Mouse (Mus musculus): ENCODE data around the gene Cyp2a12. TPM values are rescaled to one million over a fixed set of nuclear protein-coding genes. Genes with fewer than 3 reads are reported as not detected.
"Not testable (repeated sequence)": the region's sequence is repeated elsewhere in the genome, so short reads cannot be mapped to it uniquely, and the experiment has no call there.

Cyp2a12 gene
- not detected in 2 replicates for polyA plus RNA-seq (2012; ENCODE audit: insufficient read depth, insufficient read length, missing spikeins)

DNA sequence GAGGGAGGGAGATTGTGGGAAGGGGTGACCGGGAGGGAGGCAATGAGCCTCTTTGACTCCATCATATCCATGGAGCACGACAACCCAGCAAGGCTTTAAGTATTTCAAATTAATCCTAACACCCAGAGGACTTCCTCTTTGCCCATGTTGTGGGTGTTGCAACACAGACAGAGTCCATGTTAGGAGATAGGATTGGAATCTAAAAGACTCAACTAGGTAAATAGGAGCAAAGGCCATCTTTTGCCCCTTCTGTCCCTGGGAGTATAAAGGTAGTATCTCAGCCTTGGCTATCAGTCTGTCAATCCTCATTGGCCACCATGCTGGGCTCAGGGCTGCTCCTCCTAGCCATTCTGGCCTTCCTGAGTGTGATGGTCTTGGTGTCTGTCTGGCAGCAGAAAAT lies at the start of gene Cyp2a12:
Gene Cyp2a12 (plus strand): TSS at position 293 of the 400 bp plus-strand sequence.
- TF ChIP-seq CTCF (IDR thresholded peaks at IDR 0.05; ENCODE audit: low read depth, low read length) = no peak
- TF ChIP-seq POLR2A (IDR thresholded peaks at IDR 0.05; ENCODE audit: borderline replicate concordance, low read depth, low read length) = no peak
- H3K4me3 ChIP-seq (ENCODE audit: insufficient read depth, low read length) = no peak within 1 kb of the TSS
- H3K27ac ChIP-seq (ENCODE audit: insufficient read depth, low read depth, low read length) = no peak within 1 kb of the TSS
- H3K4me1 ChIP-seq (ENCODE audit: control insufficient read depth, insufficient read depth, low read length) = no peaks in the 10 kb centered on the region

DNA sequence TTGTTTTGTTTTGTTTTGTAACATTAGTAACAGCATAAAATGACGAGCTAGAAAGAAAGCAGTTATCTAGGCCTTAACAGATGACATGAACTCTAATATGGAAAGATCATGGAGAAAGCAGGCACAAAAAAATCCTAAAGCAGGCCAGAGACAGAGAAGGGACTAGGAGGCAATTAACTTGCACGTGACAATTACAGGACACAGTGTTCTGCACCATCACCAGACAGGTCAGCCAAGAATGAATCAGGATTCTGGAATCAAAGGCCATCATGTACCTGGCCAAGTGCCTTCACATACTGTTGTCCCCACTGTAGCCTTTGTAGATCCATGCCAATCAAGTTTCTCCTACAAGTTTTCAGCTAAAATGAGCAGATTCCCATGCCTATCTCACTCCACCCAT lies 47.4 kb upstream of the Cyp2a12 start:
- H3K4me1 ChIP-seq (ENCODE audit: control insufficient read depth, insufficient read depth, low read length); H3K4me3 ChIP-seq (ENCODE audit: insufficient read depth, low read length); H3K27ac ChIP-seq (ENCODE audit: insufficient read depth, low read depth, low read length): not testable (repeated sequence)

DNA sequence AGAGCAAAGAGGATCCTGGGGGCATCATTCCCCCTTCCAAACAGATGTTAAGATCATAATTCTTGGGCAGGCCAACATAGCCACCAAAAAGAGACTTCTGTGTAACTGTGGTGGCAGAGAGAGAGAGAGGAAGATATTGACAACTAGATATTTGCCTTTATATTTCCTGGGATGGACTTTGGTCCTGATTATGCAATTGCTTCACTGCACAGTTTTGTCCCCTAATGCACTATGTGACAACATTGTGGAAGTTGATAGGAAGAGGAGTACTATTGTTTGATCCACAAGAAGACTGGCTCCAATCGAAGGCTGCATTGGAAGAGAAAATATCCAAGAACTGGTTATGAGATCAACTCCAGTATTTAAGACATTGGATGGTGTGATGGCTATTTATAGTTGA lies 46.9 kb upstream of the Cyp2a12 start:
- H3K4me1 ChIP-seq (ENCODE audit: control insufficient read depth, insufficient read depth, low read length); H3K4me3 ChIP-seq (ENCODE audit: insufficient read depth, low read length); H3K27ac ChIP-seq (ENCODE audit: insufficient read depth, low read depth, low read length): not testable (repeated sequence)

DNA sequence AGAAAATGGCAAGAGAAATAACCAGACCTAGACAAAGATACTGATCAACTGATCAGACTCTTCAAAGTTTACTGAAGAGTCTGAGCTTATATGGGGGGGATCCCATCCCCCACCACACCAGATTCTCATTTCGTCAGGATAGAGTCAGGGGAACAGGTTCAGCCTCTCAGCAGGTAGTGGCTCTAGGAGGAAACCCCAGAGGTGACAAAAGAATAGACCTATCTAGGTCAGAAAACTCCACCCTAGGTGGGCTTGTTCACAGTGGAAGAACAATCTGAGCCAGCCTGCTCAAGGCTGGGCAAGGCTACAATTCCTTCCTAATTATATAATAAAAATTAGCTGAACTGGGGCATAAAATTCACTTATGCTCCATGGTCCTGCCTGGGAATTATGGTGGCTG lies 46.3 kb upstream of the Cyp2a12 start:
- TF ChIP-seq POLR2A (IDR thresholded peaks at IDR 0.05; ENCODE audit: borderline replicate concordance, low read depth, low read length) (no peak), CTCF (IDR thresholded peaks at IDR 0.05; ENCODE audit: low read depth, low read length) (no peak)

GRCm38 (mm10) chr7:26983151-26983550 lies 45.7 kb upstream of the Cyp2a12 start:
- not testable (repeated sequence) for H3K4me3 ChIP-seq (ENCODE audit: insufficient read depth, low read length); H3K4me1 ChIP-seq (ENCODE audit: control insufficient read depth, insufficient read depth, low read length); H3K27ac ChIP-seq (ENCODE audit: insufficient read depth, low read depth, low read length)

More for the DNA sequence above, 46.3 kb upstream of the Cyp2a12 start:
- Histone ChIP-seq H3K27ac (ENCODE audit: insufficient read depth, low read depth, low read length) (no peak overlapping the region), H3K4me3 (ENCODE audit: insufficient read depth, low read length) (no peak overlapping the region), H3K4me1 (ENCODE audit: control insufficient read depth, insufficient read depth, low read length) (no peaks in the 10 kb centered on the region)

- H3K4me3 ChIP-seq (ENCODE audit: insufficient read depth, low read length); H3K4me1 ChIP-seq (ENCODE audit: control insufficient read depth, insufficient read depth, low read length); H3K27ac ChIP-seq (ENCODE audit: insufficient read depth, low read depth, low read length): not testable (repeated sequence)
These were observed 2.3 kb upstream of the Cyp2a12 start for GRCm38 (mm10) chr7:27026581-27026980.

DNA sequence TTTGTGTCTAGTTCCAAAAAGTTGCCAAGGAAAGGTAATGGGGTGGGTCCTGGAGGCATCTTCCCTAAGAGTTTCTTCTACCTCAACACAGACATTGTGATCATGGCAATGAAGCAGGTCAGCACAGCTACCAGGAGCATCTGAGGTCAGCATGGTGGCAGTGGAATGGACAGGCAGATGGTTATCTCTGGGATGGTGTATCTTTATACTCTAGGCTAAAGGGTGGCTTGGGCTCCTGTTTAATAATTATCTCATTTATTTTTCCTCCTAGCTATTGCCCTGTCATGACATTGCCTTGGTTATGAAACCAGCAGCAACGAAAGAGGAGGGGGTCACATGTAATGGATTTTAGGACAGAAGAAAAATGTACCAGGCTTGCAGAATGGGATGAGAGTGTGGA lies 20.0 kb downstream of the Cyp2a12 start:
- not testable (repeated sequence) for H3K4me1 ChIP-seq (ENCODE audit: control insufficient read depth, insufficient read depth, low read length); H3K4me3 ChIP-seq (ENCODE audit: insufficient read depth, low read length); H3K27ac ChIP-seq (ENCODE audit: insufficient read depth, low read depth, low read length)

DNA sequence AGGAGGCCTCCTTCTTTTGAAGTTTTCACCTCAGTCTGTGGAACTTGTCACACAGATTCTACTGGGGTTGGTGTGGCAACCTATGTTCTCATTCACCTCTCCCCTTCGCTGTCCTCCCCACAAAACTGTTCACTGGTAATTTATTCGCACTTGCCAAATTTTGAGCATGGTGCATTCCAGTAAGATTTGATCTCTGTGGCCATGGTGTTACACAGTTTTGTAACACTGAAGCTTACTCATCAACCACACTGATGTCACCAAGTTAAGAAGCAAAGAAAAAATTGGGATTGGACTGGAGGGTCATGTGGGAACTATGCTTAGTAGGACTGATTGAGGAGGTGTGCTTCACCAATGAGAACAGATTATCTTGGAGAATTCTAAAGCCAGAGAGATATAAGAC lies 30.5 kb downstream of the Cyp2a12 start:
- not testable (repeated sequence) for H3K4me3 ChIP-seq (ENCODE audit: insufficient read depth, low read length); H3K27ac ChIP-seq (ENCODE audit: insufficient read depth, low read depth, low read length); H3K4me1 ChIP-seq (ENCODE audit: control insufficient read depth, insufficient read depth, low read length)

- not testable (repeated sequence) for H3K27ac ChIP-seq (ENCODE audit: insufficient read depth, low read depth, low read length); H3K4me3 ChIP-seq (ENCODE audit: insufficient read depth, low read length)
These were observed 31.0 kb downstream of the Cyp2a12 start for GRCm38 (mm10) chr7:27059896-27060295.

GRCm38 (mm10) chr7:27078641-27079040 lies 49.8 kb downstream of the Cyp2a12 start:
- no peak overlapping the region for H3K27ac ChIP-seq (ENCODE audit: insufficient read depth, low read depth, low read length)
- no peak for TF ChIP-seq CTCF (IDR thresholded peaks at IDR 0.05; ENCODE audit: low read depth, low read length)
- no peak for TF ChIP-seq POLR2A (IDR thresholded peaks at IDR 0.05; ENCODE audit: borderline replicate concordance, low read depth, low read length)
- no peaks in the 10 kb centered on the region for H3K4me1 ChIP-seq (ENCODE audit: control insufficient read depth, insufficient read depth, low read length)
- no peak overlapping the region for H3K4me3 ChIP-seq (ENCODE audit: insufficient read depth, low read length)

More at GRCm38 (mm10) chr7:27059896-27060295, 31.0 kb downstream of the Cyp2a12 start:
- not testable (repeated sequence) for H3K4me1 ChIP-seq (ENCODE audit: control insufficient read depth, insufficient read depth, low read length)

DNA sequence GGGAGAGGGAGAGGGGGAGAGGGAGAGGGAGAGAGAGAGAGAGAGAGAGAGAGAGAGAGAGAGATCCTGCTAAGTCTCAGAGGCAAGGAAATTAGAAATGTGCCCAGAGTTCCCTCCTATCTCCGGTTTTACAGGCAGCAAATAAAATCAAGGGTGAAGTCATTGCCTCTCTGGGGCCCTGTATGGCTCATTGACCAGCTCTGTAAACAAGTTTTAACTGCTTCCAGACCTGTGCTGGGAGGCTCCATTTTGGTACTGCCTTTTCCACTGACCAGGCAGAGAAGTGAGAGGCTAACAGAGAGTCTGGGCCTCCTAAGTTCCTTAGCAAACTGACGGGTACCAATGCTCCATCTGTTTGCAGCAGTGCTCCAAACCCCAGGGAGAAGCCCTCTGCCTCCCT lies 52.7 kb downstream of the Cyp2a12 start:
- TF ChIP-seq POLR2A (IDR thresholded peaks at IDR 0.05; ENCODE audit: borderline replicate concordance, low read depth, low read length) = no peak
- TF ChIP-seq CTCF (IDR thresholded peaks at IDR 0.05; ENCODE audit: low read depth, low read length) = no peak
- H3K27ac ChIP-seq (ENCODE audit: insufficient read depth, low read depth, low read length) = no peak overlapping the region
- H3K4me3 ChIP-seq (ENCODE audit: insufficient read depth, low read length) = no peak overlapping the region
- H3K4me1 ChIP-seq (ENCODE audit: control insufficient read depth, insufficient read depth, low read length) = no peaks in the 10 kb centered on the region

Other genes starting within 250 kb of the Cyp2a12 start
- gene Cyp2g1, start 220.2 kb upstream of the Cyp2a12 start, polyA plus RNA-seq (2012; ENCODE audit: insufficient read depth, insufficient read length, missing spikeins) = not detected in 2 replicates
- not detected in 2 replicates for gene Cyp2a5, start 193.8 kb upstream of the Cyp2a12 start, polyA plus RNA-seq (2012; ENCODE audit: insufficient read depth, insufficient read length, missing spikeins)
- gene Cyp2a22, start 89.7 kb upstream of the Cyp2a12 start, polyA plus RNA-seq (2012; ENCODE audit: insufficient read depth, insufficient read length, missing spikeins) = 0.23 TPM in 1 of 2 replicates, not detected in the other
- gene Cyp2f2, start 90.8 kb downstream of the Cyp2a12 start, polyA plus RNA-seq (2012; ENCODE audit: insufficient read depth, insufficient read length, missing spikeins) = not detected in 2 replicates
- not detected in 2 replicates for gene Cyp2t4, start 124.6 kb downstream of the Cyp2a12 start, polyA plus RNA-seq (2012; ENCODE audit: insufficient read depth, insufficient read length, missing spikeins)
- 30.8 and 31.9 TPM in 2 replicates for gene Egln2, start 137.7 kb downstream of the Cyp2a12 start, polyA plus RNA-seq (2012; ENCODE audit: insufficient read depth, insufficient read length, missing spikeins)
- gene Rab4b, start 149.8 kb downstream of the Cyp2a12 start, polyA plus RNA-seq (2012; ENCODE audit: insufficient read depth, insufficient read length, missing spikeins) = 65.0 and 66.6 TPM in 2 replicates
- not detected in 2 replicates for gene Gm21983, start 152.0 kb downstream of the Cyp2a12 start, polyA plus RNA-seq (2012; ENCODE audit: insufficient read depth, insufficient read length, missing spikeins)
- not detected in 2 replicates for gene Mia, start 152.1 kb downstream of the Cyp2a12 start, polyA plus RNA-seq (2012; ENCODE audit: insufficient read depth, insufficient read length, missing spikeins)
- gene BC024978, start 166.7 kb downstream of the Cyp2a12 start, polyA plus RNA-seq (2012; ENCODE audit: insufficient read depth, insufficient read length, missing spikeins) = 4.0 and 5.0 TPM in 2 replicates
- gene Snrpa, start 167.2 kb downstream of the Cyp2a12 start, polyA plus RNA-seq (2012; ENCODE audit: insufficient read depth, insufficient read length, missing spikeins) = 52.0 and 63.3 TPM in 2 replicates
- 6.1 and 7.1 TPM in 2 replicates for gene Itpkc, start 199.6 kb downstream of the Cyp2a12 start, polyA plus RNA-seq (2012; ENCODE audit: insufficient read depth, insufficient read length, missing spikeins)
- gene Coq8b, start 203.9 kb downstream of the Cyp2a12 start, polyA plus RNA-seq (2012; ENCODE audit: insufficient read depth, insufficient read length, missing spikeins) = 21.7 and 22.6 TPM in 2 replicates
- gene Numbl, start 229.4 kb downstream of the Cyp2a12 start, polyA plus RNA-seq (2012; ENCODE audit: insufficient read depth, insufficient read length, missing spikeins) = 6.2 and 7.6 TPM in 2 replicates

Measured in bone marrow macrophage, adult 2 months (primary cell).